9 mouse cellular contexts compared by ENCODE assay signal in genomic region chr8:110724493-110724892, GRCm38 (mm10). TPM values are rescaled to one million over a fixed set of nuclear protein-coding genes. Genes with fewer than 3 reads are reported as not detected.
DNase-seq lines count a peak whose midpoint lies in the region; ATAC-seq and TF ChIP-seq lines count a peak whose summit lies in the region.
"Had no signal": no experiment of that assay in that cellular context is flagged by ENCODE, and none has a peak within 500 bp of the region (broad histone marks: within the 10 kb centered on the region; RNA-seq: fewer than 3 reads in every experiment).

No protein-coding gene starts in this region.

- no peak for TF ChIP-seq CTCF in layer of hippocampus, adult 2 months (conservative IDR thresholded peaks at IDR 0.05)
- no peak for TF ChIP-seq CTCF in olfactory bulb, adult 2 months (IDR thresholded peaks at IDR 0.05; ENCODE audit: insufficient read depth, low read depth, low read length)

- peaks cover 73% of the 10 kb centered on the region for H3K4me1 ChIP-seq in forebrain, embryonic 10.5 days
- peaks cover 67% of the 10 kb centered on the region for H3K4me1 ChIP-seq in forebrain, embryonic 12.5 days
- peaks cover 40% of the 10 kb centered on the region for H3K4me1 ChIP-seq in limb, embryonic 11.5 days (ENCODE audit: control insufficient read depth, insufficient read depth, low read length)
- H3K4me1 ChIP-seq in olfactory bulb, adult 2 months (ENCODE audit: control insufficient read depth, insufficient read depth, low read length): peaks cover 64% of the 10 kb centered on the region

- H3K27me3 ChIP-seq in forebrain, embryonic 10.5 days (ENCODE audit: poor library complexity, severe bottlenecking): peaks cover 11% of the 10 kb centered on the region
- H3K27me3 ChIP-seq in forebrain, embryonic 12.5 days: no peaks in the 10 kb centered on the region; the same call in 1 of the 2 replicates
- no peaks in the 10 kb centered on the region for H3K27me3 ChIP-seq in limb, embryonic 11.5 days (ENCODE audit: control insufficient read depth, insufficient read depth, low read length)

- 76% methylated on average over 3 of the region's 3 CpGs for WGBS in forebrain, embryonic 10.5 days
- 64% methylated on average over 3 of the region's 3 CpGs for WGBS in forebrain, embryonic 12.5 days
- WGBS in limb, embryonic 11.5 days: 72% methylated on average over 3 of the region's 3 CpGs
- WGBS in olfactory bulb, adult 2 months: 61% methylated on average over 3 of the region's 3 CpGs

- intact Hi-C loops in left cerebral cortex, postnatal 14 days (cut with DNase I): no loop called here

- no peaks in the 10 kb centered on the region for H3K9me3 ChIP-seq in forebrain, embryonic 10.5 days
- no peaks in the 10 kb centered on the region for H3K9me3 ChIP-seq in forebrain, embryonic 12.5 days
- no peaks in the 10 kb centered on the region for H3K9me3 ChIP-seq in limb, embryonic 11.5 days (ENCODE audit: control insufficient read depth, low read length)

- TF ChIP-seq POLR2A in olfactory bulb, adult 2 months (IDR thresholded peaks at IDR 0.05; ENCODE audit: insufficient read depth, low read depth, low read length): no peak

- peak overlapping the region; percentile 22; the same call in 1 of the 2 replicates for H3K4me3 ChIP-seq in forebrain, embryonic 10.5 days
- H3K4me3 ChIP-seq in forebrain, embryonic 12.5 days (replicated peaks): no peak overlapping the region
- peak overlapping the region; percentile 54 for H3K4me3 ChIP-seq in layer of hippocampus, adult 2 months
- H3K4me3 ChIP-seq in limb, embryonic 11.5 days (ENCODE audit: low read depth, low read length): no peak overlapping the region
- H3K4me3 ChIP-seq in olfactory bulb, adult 2 months (ENCODE audit: insufficient read depth, low read depth, low read length): no peak overlapping the region

- no peak overlapping the region for H3K9ac ChIP-seq in forebrain, embryonic 12.5 days
- no peak overlapping the region for H3K9ac ChIP-seq in limb, embryonic 11.5 days (ENCODE audit: low read length)

- peak overlapping the region; percentile 74 for H3K27ac ChIP-seq in forebrain, embryonic 10.5 days
- H3K27ac ChIP-seq in forebrain, embryonic 12.5 days: no peak overlapping the region
- H3K27ac ChIP-seq in layer of hippocampus, adult 2 months: peak overlapping the region; percentile 90
- peak overlapping the region; percentile 66 for H3K27ac ChIP-seq in limb, embryonic 11.5 days (replicated peaks; ENCODE audit: low read depth, low read length)
- H3K27ac ChIP-seq in olfactory bulb, adult 2 months (ENCODE audit: insufficient read depth, low read depth, low read length): peak overlapping the region; percentile 83

- no peak for DNase-seq in forebrain, embryonic 10.5 days (ENCODE audit: extremely low spot score, low spot score)
- no peak for DNase-seq in layer of hippocampus, adult 2 months (ENCODE audit: low spot score in 2 of 2)
- DNase-seq in layer of hippocampus, postnatal 25 days (ENCODE audit: extremely low spot score in 1 of 2, low spot score in 1 of 2): no peak
- no peak for DNase-seq in limb, embryonic 11.5 days (ENCODE audit: low spot score)
- DNase-seq in left cerebral cortex, postnatal 14 days (ENCODE audit: low spot score in 2 of 2): no peak
- no peak for DNase-seq in gastrocnemius, postnatal 10 days
- DNase-seq: spleen, adult 18-20 months had no signal

- peaks cover 66% of the 10 kb centered on the region for H3K36me3 ChIP-seq in forebrain, embryonic 10.5 days (replicated peaks)
- peaks cover 25% of the 10 kb centered on the region for H3K36me3 ChIP-seq in forebrain, embryonic 12.5 days (replicated peaks)
- H3K36me3 ChIP-seq in limb, embryonic 11.5 days (ENCODE audit: control insufficient read depth, insufficient read depth, low read length): peaks cover 9% of the 10 kb centered on the region

- no peak for ATAC-seq in forebrain, embryonic 12.5 days (ENCODE audit: low FRiP score)
- ATAC-seq in limb, embryonic 11.5 days (ENCODE audit: insufficient number of reproducible peaks, low FRiP score, low TSS enrichment, low read depth): no peak

- no peak overlapping the region for H3K4me2 ChIP-seq in forebrain, embryonic 12.5 days
- peak overlapping the region; percentile 17; the same call in 1 of the 2 replicates for H3K4me2 ChIP-seq in limb, embryonic 11.5 days (ENCODE audit: low read depth, severe bottlenecking)

RNA-seq across cellular contexts. Expression of gene Mtss1l, which starts 3.2 kb away (rescaled TPM):
- polyA plus RNA-seq in forebrain, embryonic 10.5 days (2016; fragmentation: Nextera tagmentation; extraction: Ambion mirVana): 5.4 and 5.6 TPM in 2 replicates
- 8.9 and 10.0 TPM in 2 replicates for polyA plus RNA-seq in forebrain, embryonic 12.5 days (2016; fragmentation: Nextera tagmentation; extraction: Ambion mirVana)
- 100 to 1,000 TPM; 210 TPM for total RNA-seq in layer of hippocampus, adult 2 months (2021)
- 100 to 1,000 TPM; 206 to 252 TPM for total RNA-seq in layer of hippocampus, postnatal 25 days (2021)
- 15.7 and 20.9 TPM in 2 replicates for polyA plus RNA-seq in limb, embryonic 11.5 days (2014; fragmentation: Nextera tagmentation; extraction: Ambion mirVana)
- polyA plus RNA-seq in olfactory bulb, adult 2 months (2012; ENCODE audit: insufficient read depth, insufficient read length, low replicate concordance, missing spikeins): not detected in 2 replicates
- total RNA-seq in left cerebral cortex, postnatal 14 days (2021): 100 to 1,000 TPM; 184 to 221 TPM
- total RNA-seq in gastrocnemius, postnatal 10 days (2021): 10 to 100 TPM; 58.6 to 71.8 TPM

Comparison
In these comparisons a context has a peak if more than half of its experiments do, and no peak if none do; other contexts are left out.
1. H3K4me3 ChIP-seq: peak in forebrain, embryonic 10.5 days (single experiment) and layer of hippocampus, adult 2 months (single experiment); none in forebrain, embryonic 12.5 days (single experiment), limb, embryonic 11.5 days (single experiment) and olfactory bulb, adult 2 months (single experiment).